Mouse (Mus musculus) kidney, adult 2 months (tissue): ENCODE data around the gene Krtap19-5. TPM values are rescaled to one million over a fixed set of nuclear protein-coding genes. Genes with fewer than 3 reads are reported as not detected.

Experiments
- DNase-seq: peaks from one replicate; pipeline ENCODE4 v3.0.0; 2021
- H3K27ac ChIP-seq: fragments of 200-500 bp; 2 replicates; pipeline ENCODE4 v1.5.1; 2012; ENCODE audit warnings: low read depth, low read length, control low read depth, inconsistent platforms; ENCODE audit not compliant: insufficient read depth
- H3K27me3 ChIP-seq: fragments of 200-500 bp; replicated peaks from 2 replicates; pipeline ENCODE4 v1.6.1; 2012; ENCODE audit warnings: mild to moderate bottlenecking, moderate library complexity, low read length, inconsistent platforms; ENCODE audit not compliant: control insufficient read depth, insufficient read depth
- H3K36me3 ChIP-seq: fragments of 200-500 bp; 2 replicates; pipeline ENCODE4 v1.6.1; 2012; ENCODE audit warnings: mild to moderate bottlenecking, moderate library complexity, low read length, inconsistent platforms; ENCODE audit not compliant: control insufficient read depth, insufficient read depth
- H3K4me1 ChIP-seq: fragments of 200-500 bp; 2 replicates; pipeline ENCODE4 v1.6.1; 2011; ENCODE audit warnings: low read length; ENCODE audit not compliant: control insufficient read depth, insufficient read depth
- H3K4me3 ChIP-seq: fragments of 200-500 bp; 2 replicates; pipeline ENCODE4 v1.5.1; 2011; ENCODE audit warnings: mild to moderate bottlenecking, low read depth, low read length, control low read depth; ENCODE audit not compliant: insufficient read depth
- CTCF ChIP-seq: fragments of 200-500 bp; conservative IDR thresholded peaks from 2 replicates; pipeline ENCODE4 v1.5.1; 2011; ENCODE audit warnings: low read depth, mild to moderate bottlenecking, control low read depth, low read length, moderate library complexity, mixed read lengths; ENCODE audit not compliant: insufficient read depth, insufficient read length
- POLR2A ChIP-seq: fragments of 200-500 bp; IDR thresholded peaks from one replicate; pipeline ENCODE4 v1.6.1; 2011; ENCODE audit warnings: low read depth, low read length, control low read depth
- WGBS: fragments of 180-500 bp; shearing (Covaris S2); methylation state at CpG from one replicate; pipeline ENCODE4 v1.1.7; 2018; 5-methylcytosine and 5-hydroxymethylcytosine counted together
- polyA plus RNA-seq: library from polyadenylated mRNA; depleted of rRNA; stranded (reverse); fragments of >200 nt; gene quantifications from 2 replicates; pipeline ENCODE4 v1.2.3, GENCODE M21; 2012; rRNA removed

Krtap19-5 gene
- polyA plus RNA-seq, 1 experiment = not detected

- H3K4me1 ChIP-seq = no peaks in the 10 kb centered on the region
- H3K36me3 ChIP-seq = no peaks in the 10 kb centered on the region
- H3K4me3 ChIP-seq = no peak within 1 kb of the TSS
- no peak for TF ChIP-seq CTCF
- 90% methylated on average over 6 of the region's 6 CpGs for WGBS
- H3K27me3 ChIP-seq = no peaks in the 10 kb centered on the region
- no peak within 1 kb of the TSS for H3K27ac ChIP-seq
- DNase-seq = no peak
Observed at GRCm38 (mm10) chr16:88869311-88869710, 26.9 kb downstream of the Krtap19-5 start, which contains the start of gene Krtap19-1. Krtap19-1 (minus strand) TSS chr16:88869411.

- no peak for DNase-seq
- no peak overlapping the region for H3K27ac ChIP-seq
- 54% methylated on average over 4 of the region's 4 CpGs for WGBS
- no peak for TF ChIP-seq POLR2A
- TF ChIP-seq CTCF = no peak
- no peaks in the 10 kb centered on the region for H3K4me1 ChIP-seq
- H3K36me3 ChIP-seq = no peaks in the 10 kb centered on the region
- no peak overlapping the region for H3K4me3 ChIP-seq
- H3K27me3 ChIP-seq = no peaks in the 10 kb centered on the region
Observed at GRCm38 (mm10) chr16:88864887-88865407, 31.3 kb downstream of the Krtap19-5 start.

GRCm38 (mm10) chr16:88851450-88851849 lies 44.8 kb downstream of the Krtap19-5 start:
- TF ChIP-seq CTCF (peak; percentile 62), POLR2A (no peak)

GRCm38 (mm10) chr16:88848558-88848957 lies 47.7 kb downstream of the Krtap19-5 start:
- no peak overlapping the region for H3K27ac ChIP-seq
- no peak for DNase-seq
- no peak overlapping the region for H3K4me3 ChIP-seq
- H3K4me1 ChIP-seq = no peaks in the 10 kb centered on the region
- 84% methylated on average over 4 of the region's 4 CpGs for WGBS
- no peaks in the 10 kb centered on the region for H3K27me3 ChIP-seq
- no peak for TF ChIP-seq POLR2A
- no peak for TF ChIP-seq CTCF
- H3K36me3 ChIP-seq = no peaks in the 10 kb centered on the region

More at GRCm38 (mm10) chr16:88851450-88851849, 44.8 kb downstream of the Krtap19-5 start:
- Histone ChIP-seq H3K27ac (no peak overlapping the region), H3K4me1 (no peaks in the 10 kb centered on the region), H3K36me3 (no peaks in the 10 kb centered on the region), H3K27me3 (no peaks in the 10 kb centered on the region), H3K4me3 (no peak overlapping the region)
- DNase-seq = peak; percentile 36
- WGBS = 16% methylated on average over 5 of the region's 5 CpGs

GRCm38 (mm10) chr16:88847363-88847762 lies 48.9 kb downstream of the Krtap19-5 start:
- DNase-seq = peak; percentile 67
- H3K4me1 ChIP-seq = no peaks in the 10 kb centered on the region
- 49% methylated on average over 1 of the region's 1 CpGs for WGBS
- no peak overlapping the region for H3K27ac ChIP-seq
- H3K27me3 ChIP-seq = no peaks in the 10 kb centered on the region
- no peak for TF ChIP-seq POLR2A
- no peak overlapping the region for H3K4me3 ChIP-seq
- no peaks in the 10 kb centered on the region for H3K36me3 ChIP-seq

Other genes with a start within 250 kb of the Krtap19-5 start
- not detected in 2 replicates for gene Krtap26-1, start 248.7 kb downstream of the Krtap19-5 start, polyA plus RNA-seq
- not detected in 2 replicates for gene Krtap27-1, start 224.8 kb downstream of the Krtap19-5 start, polyA plus RNA-seq
- not detected in 2 replicates for gene 2310061N02Rik, start 188.5 kb downstream of the Krtap19-5 start, polyA plus RNA-seq
- gene Krtap13-1, start 167.6 kb downstream of the Krtap19-5 start, polyA plus RNA-seq = not detected in 2 replicates
- not detected in 2 replicates for gene Krtap13, start 144.8 kb downstream of the Krtap19-5 start, polyA plus RNA-seq
- gene 2310034C09Rik, start 137.6 kb downstream of the Krtap19-5 start, polyA plus RNA-seq = not detected in 2 replicates
- gene 2310057N15Rik, start 122.3 kb downstream of the Krtap19-5 start, polyA plus RNA-seq = not detected in 2 replicates
- not detected in 2 replicates for gene Gm5965, start 118.6 kb downstream of the Krtap19-5 start, polyA plus RNA-seq
- not detected in 2 replicates for gene Gm20741, start 84.2 kb downstream of the Krtap19-5 start, polyA plus RNA-seq
- not detected in 2 replicates for gene Krtap15, start 76.2 kb downstream of the Krtap19-5 start, polyA plus RNA-seq
- not detected in 2 replicates for gene Krtap14, start 70.3 kb downstream of the Krtap19-5 start, polyA plus RNA-seq
- gene Krtap19-1, start 27.0 kb downstream of the Krtap19-5 start, polyA plus RNA-seq = not detected in 2 replicates
- gene Krtap19-2, start 22.2 kb downstream of the Krtap19-5 start, polyA plus RNA-seq = not detected in 2 replicates
- not detected in 2 replicates for gene Krtap19-3, start 18.4 kb downstream of the Krtap19-5 start, polyA plus RNA-seq
- gene Krtap19-4, start 11.4 kb downstream of the Krtap19-5 start, polyA plus RNA-seq = not detected in 2 replicates
- not detected in 2 replicates for gene Krtap19-9b, start 35.8 kb upstream of the Krtap19-5 start, polyA plus RNA-seq
- gene Krtap16-3, start 66.4 kb upstream of the Krtap19-5 start, polyA plus RNA-seq = not detected in 2 replicates
- not detected in 2 replicates for gene Krtap22-2, start 114.3 kb upstream of the Krtap19-5 start, polyA plus RNA-seq
- not detected in 2 replicates for gene Gm10229, start 118.8 kb upstream of the Krtap19-5 start, polyA plus RNA-seq
- not detected in 2 replicates for gene Krtap6-1, start 135.2 kb upstream of the Krtap19-5 start, polyA plus RNA-seq
- not detected in 2 replicates for gene Gm10228, start 145.0 kb upstream of the Krtap19-5 start, polyA plus RNA-seq
- gene Krtap6-5, start 151.4 kb upstream of the Krtap19-5 start, polyA plus RNA-seq = not detected in 2 replicates
- not detected in 2 replicates for gene 1110025L11Rik, start 167.5 kb upstream of the Krtap19-5 start, polyA plus RNA-seq
- not detected in 2 replicates for gene Krtap6-3, start 187.6 kb upstream of the Krtap19-5 start, polyA plus RNA-seq
- not detected in 2 replicates for gene Gm6358, start 244.4 kb upstream of the Krtap19-5 start, polyA plus RNA-seq